Comparison of ENCODE assay signal across 17 mouse cellular contexts in genomic region chr6:28982817-28983216, GRCm38 (mm10).
A peak's percentile ranks its signal among the peaks of the same experiment; 100 is the strongest.
DNase-seq lines count a peak whose midpoint lies in the region; ATAC-seq lines count a peak whose summit lies in the region.
"Had no signal": no experiment of that assay in that cellular context is flagged by ENCODE, and none has a peak within 500 bp of the region (broad histone marks: within the 10 kb centered on the region; RNA-seq: fewer than 3 reads in every experiment).

No protein-coding gene starts in this region.

- WGBS in forebrain, embryonic 13.5 days: 93% methylated on average over 1 of the region's 1 CpGs
- WGBS in forebrain, embryonic 12.5 days: 96% methylated on average over 1 of the region's 1 CpGs
- 90% methylated on average over 1 of the region's 1 CpGs for WGBS in hindbrain, embryonic 13.5 days
- WGBS in hindbrain, embryonic 11.5 days: 97% methylated on average over 1 of the region's 1 CpGs
- 82% methylated on average over 1 of the region's 1 CpGs for WGBS in neural tube, embryonic 13.5 days

- no peak for DNase-seq in hindbrain, embryonic 11.5 days (ENCODE audit: low spot score)
- no peak for DNase-seq in neural tube, embryonic 10.5 days (ENCODE audit: extremely low spot score, low spot score)
- no peak for DNase-seq in adrenal gland, postnatal 36 days
- no peak for DNase-seq in thymus, postnatal 36 days
- DNase-seq: layer of hippocampus, adult 9-11 months; left cerebral cortex, postnatal 4 days; right cerebral cortex, adult 18-20 months had no signal

- ATAC-seq in forebrain, embryonic 13.5 days: no peak
- no peak for ATAC-seq in forebrain, embryonic 12.5 days (ENCODE audit: low FRiP score)
- ATAC-seq in hindbrain, embryonic 13.5 days (ENCODE audit: low FRiP score): no peak
- no peak for ATAC-seq in hindbrain, embryonic 11.5 days (ENCODE audit: low FRiP score)
- no peak for ATAC-seq in neural tube, embryonic 13.5 days (ENCODE audit: low read depth)
- ATAC-seq: CD4-positive, CD25-positive, alpha-beta regulatory T cell, adult 4 months had no signal

- peaks cover 28% of the 10 kb centered on the region for H3K27me3 ChIP-seq in forebrain, embryonic 13.5 days
- H3K27me3 ChIP-seq in forebrain, embryonic 12.5 days: peaks cover 61% of the 10 kb centered on the region
- H3K27me3 ChIP-seq in hindbrain, embryonic 13.5 days: peaks cover 28% of the 10 kb centered on the region
- peaks cover 21% of the 10 kb centered on the region for H3K27me3 ChIP-seq in hindbrain, embryonic 11.5 days (ENCODE audit: control insufficient read depth, insufficient read depth, low read length)
- H3K27me3 ChIP-seq in neural tube, embryonic 13.5 days: peaks cover 53% of the 10 kb centered on the region

- H3K27ac ChIP-seq in forebrain, embryonic 13.5 days: no peak overlapping the region
- H3K27ac ChIP-seq in forebrain, embryonic 12.5 days: no peak overlapping the region
- H3K27ac ChIP-seq in hindbrain, embryonic 13.5 days: no peak overlapping the region
- H3K27ac ChIP-seq in hindbrain, embryonic 11.5 days (ENCODE audit: low read depth, low read length): no peak overlapping the region
- H3K27ac ChIP-seq in neural tube, embryonic 13.5 days (replicated peaks): no peak overlapping the region
- H3K27ac ChIP-seq: limb, embryonic 15.5 days; liver, embryonic 14.5 days had no signal

- no peak overlapping the region for H3K4me3 ChIP-seq in forebrain, embryonic 13.5 days
- no peak overlapping the region for H3K4me3 ChIP-seq in forebrain, embryonic 12.5 days (replicated peaks)
- no peak overlapping the region; the same call in 1 of the 2 replicates for H3K4me3 ChIP-seq in hindbrain, embryonic 13.5 days
- H3K4me3 ChIP-seq in hindbrain, embryonic 11.5 days (ENCODE audit: low read depth, low read length): no peak overlapping the region
- 0 out of 2 replicates have a peak overlapping the region, but pooled peaks have one; percentile 51 for H3K4me3 ChIP-seq in neural tube, embryonic 13.5 days
- H3K4me3 ChIP-seq: limb, embryonic 15.5 days; megakaryocyte, embryonic 14.5 days had no signal

- H3K9ac ChIP-seq in forebrain, embryonic 13.5 days: no peak overlapping the region
- H3K9ac ChIP-seq in forebrain, embryonic 12.5 days: no peak overlapping the region
- H3K9ac ChIP-seq in hindbrain, embryonic 13.5 days: no peak overlapping the region
- H3K9ac ChIP-seq in hindbrain, embryonic 11.5 days (ENCODE audit: low read depth, low read length): no peak overlapping the region
- no peak overlapping the region for H3K9ac ChIP-seq in neural tube, embryonic 13.5 days
- H3K9ac ChIP-seq: limb, embryonic 15.5 days; liver, embryonic 14.5 days; lung, embryonic 14.5 days had no signal

- no peaks in the 10 kb centered on the region for H3K36me3 ChIP-seq in forebrain, embryonic 13.5 days (ENCODE audit: poor library complexity, severe bottlenecking)
- H3K36me3 ChIP-seq in forebrain, embryonic 12.5 days (replicated peaks): no peaks in the 10 kb centered on the region
- no peaks in the 10 kb centered on the region for H3K36me3 ChIP-seq in hindbrain, embryonic 13.5 days
- no peaks in the 10 kb centered on the region for H3K36me3 ChIP-seq in hindbrain, embryonic 11.5 days (ENCODE audit: control insufficient read depth, insufficient read depth, low read length)
- H3K36me3 ChIP-seq in neural tube, embryonic 13.5 days: no peaks in the 10 kb centered on the region
- H3K36me3 ChIP-seq: limb, embryonic 15.5 days had no signal

- H3K9me3 ChIP-seq in forebrain, embryonic 13.5 days (replicated peaks): no peaks in the 10 kb centered on the region
- H3K9me3 ChIP-seq in forebrain, embryonic 12.5 days: no peaks in the 10 kb centered on the region
- no peaks in the 10 kb centered on the region for H3K9me3 ChIP-seq in hindbrain, embryonic 13.5 days
- no peaks in the 10 kb centered on the region for H3K9me3 ChIP-seq in hindbrain, embryonic 11.5 days (ENCODE audit: control insufficient read depth, low read length)
- H3K9me3 ChIP-seq in neural tube, embryonic 13.5 days: no peaks in the 10 kb centered on the region
- H3K9me3 ChIP-seq: limb, embryonic 15.5 days had no signal

- 0 out of 2 replicates have a peak overlapping the region, but pooled peaks have one; percentile 83 for H3K4me2 ChIP-seq in forebrain, embryonic 13.5 days
- H3K4me2 ChIP-seq in forebrain, embryonic 12.5 days: no peak overlapping the region
- peak overlapping the region; percentile 88 for H3K4me2 ChIP-seq in hindbrain, embryonic 13.5 days
- no peak overlapping the region for H3K4me2 ChIP-seq in hindbrain, embryonic 11.5 days (replicated peaks; ENCODE audit: low read depth, low read length)
- peak overlapping the region; percentile 90 for H3K4me2 ChIP-seq in neural tube, embryonic 13.5 days
- H3K4me2 ChIP-seq: heart, embryonic 11.5 days; limb, embryonic 15.5 days; lung, embryonic 14.5 days had no signal

- peaks cover 16% of the 10 kb centered on the region for H3K4me1 ChIP-seq in forebrain, embryonic 13.5 days
- peaks cover 19% of the 10 kb centered on the region for H3K4me1 ChIP-seq in forebrain, embryonic 12.5 days
- peaks cover 29% of the 10 kb centered on the region for H3K4me1 ChIP-seq in hindbrain, embryonic 13.5 days (replicated peaks)
- H3K4me1 ChIP-seq in hindbrain, embryonic 11.5 days (replicated peaks; ENCODE audit: control insufficient read depth, insufficient read depth, low read length): no peaks in the 10 kb centered on the region
- H3K4me1 ChIP-seq in neural tube, embryonic 13.5 days (replicated peaks): peaks cover 29% of the 10 kb centered on the region

Comparison
In these comparisons a context has a peak if more than half of its experiments do, and no peak if none do; other contexts are left out.
1. H3K4me2 ChIP-seq: peak in forebrain, embryonic 13.5 days (single experiment), hindbrain, embryonic 13.5 days (single experiment) and neural tube, embryonic 13.5 days (single experiment); none in forebrain, embryonic 12.5 days (single experiment) and hindbrain, embryonic 11.5 days (single experiment).